Mouse (Mus musculus): Measurements from ENCODE around the gene D130043K22Rik.

D130043K22Rik gene

DNA sequence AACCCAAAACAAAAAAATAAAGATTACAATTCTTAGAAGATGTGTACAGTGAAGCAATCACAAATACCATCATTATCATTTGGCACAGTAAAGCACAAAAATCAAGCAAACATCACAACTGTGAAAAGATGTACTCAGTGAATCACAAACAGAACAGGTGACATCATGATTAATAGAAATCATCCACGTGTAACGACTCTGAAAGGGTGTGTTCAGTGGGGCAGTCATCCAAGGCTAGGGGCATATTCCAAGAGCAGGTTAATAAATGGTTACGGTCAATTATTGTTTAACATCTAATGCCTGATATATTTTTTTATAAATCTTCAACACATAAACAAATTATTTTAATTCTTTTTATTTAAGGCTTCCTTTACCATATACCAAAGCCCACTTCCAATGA, 47.6 kb downstream of the D130043K22Rik start:
- DNase-seq (ENCODE audit: low spot score in 2 of 2): no peak

DNA sequence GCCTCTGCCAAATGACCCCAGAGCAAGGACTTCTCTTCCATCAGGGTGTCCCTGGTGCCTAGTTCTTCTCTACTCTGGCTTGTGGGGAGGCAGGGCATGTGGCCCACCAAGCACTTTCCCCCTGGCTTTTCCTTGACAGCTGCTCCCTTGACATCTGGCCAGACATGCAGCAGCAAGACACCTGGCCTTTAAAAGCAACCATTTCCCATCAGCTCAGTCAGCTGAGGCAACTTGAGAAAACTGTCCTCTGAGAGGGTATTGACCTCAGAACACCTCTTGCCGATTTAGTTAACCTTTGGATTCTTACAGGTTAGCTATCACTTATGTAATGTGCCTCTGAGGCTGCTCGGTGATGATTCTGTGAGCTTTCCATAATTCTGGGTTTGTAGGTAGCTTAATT, 48.9 kb downstream of the D130043K22Rik start:
- no peak for DNase-seq (ENCODE audit: low spot score in 2 of 2)

DNA sequence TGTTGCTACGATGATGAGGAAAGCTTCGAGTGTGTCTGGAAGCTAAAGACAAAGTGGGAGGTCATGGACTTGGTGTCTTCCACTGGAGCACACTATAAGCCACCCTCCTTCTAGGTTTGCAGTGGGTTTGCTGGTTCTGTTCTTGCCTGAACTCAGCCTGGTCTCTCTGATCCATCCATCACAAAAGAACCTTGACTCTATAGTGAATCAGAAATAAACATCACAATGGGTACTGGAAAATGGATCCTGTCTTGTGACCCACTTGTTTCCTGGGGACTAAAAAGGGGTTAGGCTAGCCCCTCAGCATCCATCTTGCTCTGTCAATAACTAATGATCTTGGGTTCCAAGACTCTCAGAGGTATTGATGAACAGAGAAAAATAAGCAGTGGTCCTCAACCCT, 57.0 kb downstream of the D130043K22Rik start:
- no peak for DNase-seq (ENCODE audit: low spot score in 2 of 2)

DNA sequence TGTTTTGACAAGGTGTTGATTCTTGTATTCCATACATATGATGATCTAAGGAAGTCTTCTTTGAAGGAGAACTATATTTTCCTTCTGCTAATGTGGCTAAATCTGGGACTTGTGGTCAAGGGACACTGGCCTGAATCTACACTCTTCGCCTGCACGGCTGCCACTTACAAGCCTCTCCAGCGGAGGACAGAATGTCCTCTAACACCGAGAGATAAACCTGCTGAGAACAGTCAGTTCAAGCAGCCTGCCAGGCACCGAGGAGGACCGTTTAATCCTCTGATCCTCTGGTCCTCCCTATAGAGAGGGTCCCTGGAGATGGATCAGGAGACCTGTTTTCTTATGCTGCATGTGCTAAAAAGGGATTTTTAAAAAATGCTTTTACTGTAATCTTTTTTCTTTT, 58.5 kb downstream of the D130043K22Rik start:
- no peak for DNase-seq (ENCODE audit: low spot score in 2 of 2)

DNA sequence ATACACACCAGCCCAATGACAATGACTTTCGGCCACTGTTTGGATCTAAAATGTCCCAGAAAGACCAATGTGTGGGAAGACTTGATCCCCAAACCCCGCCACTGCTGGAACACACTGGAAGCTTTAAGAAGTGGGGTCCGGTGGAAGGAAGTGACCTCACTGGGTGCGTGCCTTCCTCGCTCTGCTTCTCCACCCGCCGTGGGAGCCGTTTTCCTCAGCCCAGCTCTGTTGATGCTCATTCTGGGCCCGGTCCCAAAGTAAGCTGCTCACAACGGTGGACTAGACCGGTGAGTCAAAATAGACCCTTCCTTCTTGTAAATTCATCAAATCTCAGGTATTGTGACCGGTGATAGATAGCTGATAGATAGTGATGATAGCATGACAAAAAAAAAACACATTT, 60.5 kb downstream of the D130043K22Rik start:
- DNase-seq (ENCODE audit: low spot score in 2 of 2): no peak

DNA sequence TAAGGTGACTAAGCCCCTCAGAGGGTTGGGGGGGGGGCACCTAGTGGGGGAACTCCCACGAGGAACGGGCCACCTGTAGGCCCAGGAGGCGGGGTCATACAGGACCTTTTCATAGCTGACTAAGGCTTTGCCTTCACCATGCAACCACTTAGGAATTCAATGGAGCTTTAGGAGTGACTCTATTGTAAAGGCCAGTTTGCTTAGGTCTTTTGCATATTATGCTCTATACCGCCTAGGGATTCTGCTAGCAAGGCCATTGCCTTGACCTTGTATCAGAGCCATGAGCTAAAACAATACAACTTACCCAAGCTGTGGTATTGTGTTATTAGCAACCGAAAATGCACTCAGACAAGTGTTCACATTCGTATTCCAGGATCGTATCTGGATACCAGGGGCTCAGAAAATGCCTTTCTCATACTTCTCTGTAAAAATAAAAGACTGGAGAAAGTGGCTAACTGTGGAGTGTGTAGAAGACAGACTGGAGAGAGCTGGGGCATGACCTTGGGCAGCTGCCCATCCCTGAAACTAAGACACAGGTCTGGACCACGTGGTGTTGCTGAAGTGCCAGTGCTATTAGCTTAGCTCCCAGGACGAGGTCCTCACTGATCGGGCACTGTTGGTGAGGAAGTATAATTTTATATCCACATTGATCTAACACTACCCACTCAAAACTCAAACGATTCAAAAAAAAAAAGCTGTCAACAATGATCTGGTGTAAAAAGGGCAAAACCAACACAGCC, 62.1 kb downstream of the D130043K22Rik start:
- DNase-seq (ENCODE audit: low spot score in 2 of 2): no peak

DNA sequence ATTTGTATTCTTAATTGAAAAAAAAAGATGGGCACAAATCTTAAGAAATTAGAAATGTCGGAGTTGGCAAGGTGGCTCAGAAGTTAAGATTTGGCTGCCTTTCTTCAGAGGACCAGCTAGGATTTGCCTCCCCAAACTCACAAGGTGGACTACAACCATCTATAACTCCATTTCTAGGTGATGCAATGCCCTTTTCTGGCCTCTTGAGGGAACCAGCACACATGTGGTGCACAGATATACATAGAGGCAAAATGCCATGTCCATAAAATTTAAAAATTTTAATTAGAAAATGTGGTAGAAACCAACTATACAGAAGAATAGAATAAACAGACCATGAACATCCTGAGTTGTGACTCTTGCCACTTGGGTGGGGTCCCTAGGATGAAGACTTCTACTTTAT, 64.2 kb downstream of the D130043K22Rik start:
- no peak for DNase-seq (ENCODE audit: low spot score in 2 of 2)

DNA sequence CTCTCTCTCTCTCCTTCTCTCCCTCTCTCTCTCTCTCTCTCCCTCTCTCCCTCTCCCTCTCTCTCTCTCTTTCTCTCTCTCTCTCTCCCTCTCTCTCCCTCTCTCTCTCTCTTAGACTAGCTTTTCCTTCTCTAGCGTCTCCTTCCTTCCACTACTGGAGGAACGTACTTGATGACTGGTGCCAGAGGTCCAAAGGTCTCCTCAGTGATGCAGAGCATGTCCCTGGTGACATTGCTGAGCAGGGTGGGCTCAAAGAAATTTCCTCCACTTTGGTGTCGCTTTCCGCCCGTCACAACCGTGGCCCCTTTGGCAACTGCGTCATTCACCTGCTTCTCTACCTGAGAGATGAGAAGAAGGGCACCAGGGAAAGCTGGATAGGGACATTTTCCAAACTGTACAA, 68.6 kb downstream of the D130043K22Rik start:
- no peak for DNase-seq (ENCODE audit: low spot score in 2 of 2)

DNA sequence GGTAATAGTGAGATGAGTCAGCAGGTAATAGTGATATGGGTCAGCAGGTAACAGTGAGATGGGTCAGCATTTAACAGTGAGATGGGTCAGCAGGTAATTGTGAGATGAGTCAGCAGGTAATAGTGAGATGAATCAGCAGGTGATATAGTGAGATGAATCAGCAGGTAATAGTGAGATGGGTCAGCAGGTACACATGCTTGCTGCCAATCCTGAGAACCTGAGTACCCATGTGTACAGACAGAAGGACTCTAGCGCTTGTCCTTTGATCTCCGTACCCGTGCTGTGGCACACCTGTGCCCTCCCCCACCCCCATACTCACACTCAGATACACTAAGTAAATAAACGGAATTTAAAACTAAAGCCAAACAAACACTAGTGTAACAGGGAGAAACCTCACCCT, 70.0 kb downstream of the D130043K22Rik start:
- DNase-seq (ENCODE audit: low spot score in 2 of 2): no peak

DNA sequence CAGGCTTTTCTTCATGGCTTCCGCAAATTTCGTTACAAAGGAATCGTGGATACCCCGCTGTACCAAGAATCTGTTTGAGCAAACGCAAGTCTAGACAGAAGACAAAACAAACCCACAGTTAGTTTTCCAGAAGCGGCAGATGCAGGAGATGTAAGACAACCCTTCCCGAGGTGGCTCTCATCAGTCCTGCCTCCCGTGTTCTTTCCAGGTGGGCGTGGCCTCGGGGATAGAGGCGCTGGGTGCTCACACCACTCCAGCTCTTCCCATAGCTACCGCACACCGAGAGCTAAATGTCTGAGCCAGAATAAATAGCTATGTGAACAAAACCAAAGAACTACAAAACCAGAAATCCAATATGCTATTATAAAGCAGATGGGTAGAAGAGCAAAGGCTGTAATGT, 70.9 kb downstream of the D130043K22Rik start:
- no peak for DNase-seq (ENCODE audit: low spot score in 2 of 2)

DNA sequence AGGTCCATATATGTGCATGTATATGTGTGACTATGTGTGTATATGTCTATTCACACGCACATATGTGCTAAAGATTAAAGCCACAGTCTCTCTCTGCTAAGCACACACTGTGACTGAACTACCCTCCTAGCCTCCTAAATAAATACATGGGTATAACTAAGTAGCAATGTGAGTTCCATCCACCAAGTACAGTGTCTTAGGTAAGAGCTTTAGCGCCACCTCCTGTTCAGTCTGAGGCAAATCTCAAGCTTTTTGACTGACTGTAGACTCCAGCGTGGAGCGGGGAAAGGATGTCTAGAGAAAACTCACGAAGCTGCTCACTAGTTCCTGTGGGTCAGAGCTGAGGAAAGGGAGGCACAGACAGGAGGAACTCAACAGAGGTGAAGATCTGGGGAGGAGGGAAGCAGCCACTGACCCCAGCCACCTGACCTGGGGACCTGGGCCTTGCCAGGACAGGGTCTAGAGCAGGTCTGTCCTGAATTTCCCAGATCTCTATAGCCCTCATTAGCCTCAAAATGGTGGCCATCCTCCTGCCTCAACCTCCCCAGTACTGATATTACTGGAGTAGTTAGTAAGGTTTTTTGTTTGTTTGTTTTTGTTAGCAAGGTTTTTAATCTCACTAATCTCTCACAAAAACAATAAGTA, 75.5 kb downstream of the D130043K22Rik start:
- DNase-seq (ENCODE audit: low spot score in 2 of 2): peak; percentile 11 to 67

DNA sequence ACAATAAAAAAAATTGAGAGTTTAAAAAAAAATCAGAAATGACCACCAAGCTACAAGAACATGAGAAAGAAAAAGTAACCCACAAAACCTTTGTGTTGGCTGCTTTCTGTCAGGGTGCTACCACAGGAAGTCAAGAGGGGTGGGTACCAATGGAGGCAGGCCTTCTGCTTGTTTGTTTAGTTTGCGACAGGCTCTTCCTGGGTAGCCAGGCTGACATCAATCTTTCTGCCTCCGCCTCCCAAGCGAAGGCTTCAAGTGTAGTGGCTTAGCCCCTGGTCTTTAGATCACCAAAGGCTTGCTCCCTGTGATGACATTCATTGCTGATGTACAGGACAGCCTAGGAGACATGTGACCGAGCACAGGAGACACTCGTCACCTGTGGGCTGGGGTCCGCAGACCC, 76.3 kb downstream of the D130043K22Rik start:
- no peak for DNase-seq (ENCODE audit: low spot score in 2 of 2)

DNA sequence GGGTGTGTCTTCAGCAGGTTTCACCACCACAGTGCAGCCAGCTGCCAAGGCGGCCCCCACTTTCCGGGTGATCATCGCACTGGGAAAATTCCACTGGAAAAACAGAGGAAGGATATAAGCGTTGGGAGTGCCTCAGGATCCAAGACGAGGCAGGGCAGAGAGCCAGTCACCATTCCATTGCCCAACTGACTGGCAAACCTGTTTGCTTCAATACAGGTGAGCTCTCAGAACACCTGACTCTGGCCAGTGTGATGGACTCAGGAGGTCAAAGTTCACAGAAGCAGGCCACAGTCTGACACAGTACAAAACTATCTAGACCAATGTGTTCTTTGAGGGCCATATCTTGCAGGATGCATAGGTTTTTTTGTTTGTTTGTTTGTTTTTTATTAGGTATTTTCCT, 79.1 kb downstream of the D130043K22Rik start:
- DNase-seq (ENCODE audit: low spot score in 2 of 2): no peak

DNA sequence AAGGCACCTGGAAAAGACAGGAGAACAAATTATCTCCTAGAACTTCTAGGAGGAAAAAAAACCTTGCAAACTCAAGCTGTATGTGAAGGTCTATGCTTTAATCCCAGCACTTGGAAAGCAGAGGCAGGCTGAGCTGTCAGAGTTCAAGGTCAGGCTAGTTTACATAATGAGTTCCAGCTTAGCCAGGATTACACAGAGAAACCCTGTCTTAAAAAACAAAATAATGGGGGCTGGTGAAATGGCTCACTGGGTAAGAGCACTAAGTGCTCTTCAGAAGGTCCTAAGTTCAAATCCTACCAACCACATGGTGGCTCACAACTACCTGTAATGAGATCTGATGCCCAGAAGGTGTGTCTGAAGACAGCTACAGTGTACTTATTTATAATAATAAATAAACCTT, 85.7 kb downstream of the D130043K22Rik start:
- no peak for DNase-seq (ENCODE audit: low spot score in 2 of 2)

DNA sequence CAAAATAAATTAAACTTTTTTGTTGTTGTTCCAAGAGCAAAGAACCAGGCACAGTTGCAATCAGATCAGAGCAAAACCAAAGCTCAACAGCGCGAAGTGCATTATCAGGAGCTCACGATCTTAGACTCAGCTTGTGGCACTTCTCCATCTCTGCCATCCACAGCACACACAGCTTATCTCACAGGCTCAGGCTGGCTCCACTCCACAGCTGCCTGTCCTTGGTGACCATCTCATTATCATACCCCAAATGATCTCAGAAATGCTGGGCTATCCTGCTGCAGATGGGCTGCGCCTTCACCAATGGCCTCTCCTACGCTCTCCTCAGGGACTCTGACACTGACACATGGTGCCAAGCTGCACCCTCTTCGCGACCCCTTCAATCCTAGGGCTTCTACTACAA, 88.3 kb downstream of the D130043K22Rik start:
- DNase-seq (ENCODE audit: low spot score in 2 of 2): no peak

DNA sequence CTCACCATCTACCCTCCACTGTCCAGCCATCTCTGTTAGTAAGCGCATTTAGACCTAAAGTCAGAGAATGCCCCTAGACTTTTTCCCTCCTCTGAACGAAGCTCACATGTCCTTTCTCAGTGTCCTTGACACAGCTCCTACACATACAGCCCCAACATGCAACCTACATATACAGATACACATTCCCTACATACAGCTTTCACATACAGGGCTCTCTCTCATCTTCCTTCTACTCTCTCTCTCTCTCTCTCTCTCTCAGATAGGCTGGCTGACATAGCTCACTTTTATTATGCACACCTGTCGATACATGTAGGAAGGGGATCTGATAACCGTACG, 91.8 kb downstream of the D130043K22Rik start:
- DNase-seq (ENCODE audit: low spot score in 2 of 2): no peak

DNA sequence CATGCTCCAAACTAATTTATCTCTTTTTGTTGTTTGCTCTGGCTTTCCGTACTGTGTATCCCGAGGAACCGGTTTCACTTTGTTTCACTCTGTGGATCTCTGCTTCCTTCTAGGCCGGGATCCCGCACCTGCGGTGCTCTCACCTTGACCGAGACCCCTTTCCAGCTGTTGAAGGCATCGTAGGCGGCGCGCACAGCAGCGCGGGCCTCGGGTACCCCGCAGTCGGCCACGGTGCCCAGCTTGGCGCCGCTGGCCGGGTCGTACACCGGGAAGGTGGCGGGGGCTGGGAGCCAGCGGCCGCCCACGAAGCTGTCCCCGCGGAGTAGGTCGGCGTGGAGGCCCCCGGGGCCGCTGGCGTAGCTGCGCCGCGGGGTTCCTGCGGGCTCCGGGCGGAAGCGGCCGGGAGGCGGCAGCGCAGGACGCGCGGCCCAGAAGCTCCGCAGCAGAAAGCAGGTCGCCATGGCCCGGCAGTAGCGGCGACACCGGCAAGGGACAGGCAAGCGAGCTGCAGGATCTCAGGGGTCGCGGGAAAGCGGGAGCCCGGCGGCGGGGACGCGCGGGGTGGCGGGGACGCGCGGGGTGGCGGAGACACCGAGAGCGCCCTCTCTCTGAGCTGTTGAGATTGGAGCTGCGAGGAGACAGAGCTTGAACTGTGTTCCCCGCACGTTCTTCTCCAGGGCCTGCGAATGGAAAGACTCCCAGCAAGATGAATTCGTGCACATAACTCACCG, 92.3 kb downstream of the D130043K22Rik start, which contains the start of gene Aldh5a1:
Aldh5a1 (minus strand) TSS at position 554 of the 731 bp plus-strand sequence.
- peak; percentile 19 to 57 for DNase-seq (ENCODE audit: low spot score in 2 of 2)

DNA sequence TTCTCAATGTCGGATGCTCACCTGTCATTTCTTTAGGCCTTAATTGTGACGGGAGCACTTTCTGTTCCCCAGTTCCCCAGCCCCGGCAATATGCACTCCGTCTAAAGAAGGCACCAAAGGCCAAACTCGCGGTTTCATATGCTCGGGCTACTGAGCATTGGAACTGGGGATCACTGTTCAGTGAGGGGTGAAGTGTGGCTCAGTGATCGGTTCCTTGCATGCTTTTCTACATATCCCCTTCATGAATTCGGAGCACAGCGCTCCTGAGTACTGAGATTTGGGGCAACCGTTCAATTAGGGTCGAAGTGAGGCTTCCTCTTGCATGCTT, 92.9 kb downstream of the D130043K22Rik start:
- DNase-seq (ENCODE audit: low spot score in 2 of 2): peak in 1 of 2 experiments; percentile 9

DNA sequence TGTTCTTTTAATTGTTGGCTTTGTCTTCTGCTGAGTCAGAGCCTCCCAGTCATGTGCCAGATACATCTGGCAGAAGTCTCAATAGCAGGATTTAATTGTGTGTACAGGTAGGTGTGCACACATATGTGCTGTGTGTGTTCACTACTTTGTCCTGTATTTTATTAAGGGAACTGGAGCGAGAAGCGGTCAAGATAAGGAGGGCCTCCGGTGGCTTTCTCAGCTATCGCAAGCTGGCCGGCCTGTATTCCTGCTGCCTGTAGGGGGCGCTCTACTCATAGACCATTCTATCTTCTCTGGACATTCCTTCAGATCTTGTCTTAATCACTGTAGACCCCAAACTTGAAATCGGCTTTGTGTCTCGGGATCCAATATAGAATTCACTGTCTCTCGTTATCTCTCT, 93.7 kb downstream of the D130043K22Rik start:
- peak; percentile 41 to 76 for DNase-seq (ENCODE audit: low spot score in 2 of 2)

DNA sequence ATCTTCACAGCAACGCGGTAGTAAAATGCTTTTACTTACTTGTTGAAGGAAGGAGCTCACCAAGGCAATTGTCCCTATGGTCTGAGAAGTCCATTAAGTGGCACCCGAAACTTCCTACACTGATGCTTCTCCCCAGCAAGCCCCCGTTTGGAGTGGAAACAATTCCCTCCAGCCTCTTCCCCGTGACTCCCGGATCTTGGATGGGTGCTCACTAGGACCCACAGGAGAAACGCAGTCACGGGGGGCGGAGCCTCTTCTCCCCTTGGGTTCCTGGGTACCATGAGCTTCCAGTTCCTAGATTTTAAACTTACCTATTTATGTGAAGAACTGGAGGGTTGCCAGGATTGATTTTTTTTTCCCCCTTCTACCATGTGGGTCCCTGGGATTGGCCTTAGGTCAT, 94.5 kb downstream of the D130043K22Rik start:
- DNase-seq (ENCODE audit: low spot score in 2 of 2): no peak

DNA sequence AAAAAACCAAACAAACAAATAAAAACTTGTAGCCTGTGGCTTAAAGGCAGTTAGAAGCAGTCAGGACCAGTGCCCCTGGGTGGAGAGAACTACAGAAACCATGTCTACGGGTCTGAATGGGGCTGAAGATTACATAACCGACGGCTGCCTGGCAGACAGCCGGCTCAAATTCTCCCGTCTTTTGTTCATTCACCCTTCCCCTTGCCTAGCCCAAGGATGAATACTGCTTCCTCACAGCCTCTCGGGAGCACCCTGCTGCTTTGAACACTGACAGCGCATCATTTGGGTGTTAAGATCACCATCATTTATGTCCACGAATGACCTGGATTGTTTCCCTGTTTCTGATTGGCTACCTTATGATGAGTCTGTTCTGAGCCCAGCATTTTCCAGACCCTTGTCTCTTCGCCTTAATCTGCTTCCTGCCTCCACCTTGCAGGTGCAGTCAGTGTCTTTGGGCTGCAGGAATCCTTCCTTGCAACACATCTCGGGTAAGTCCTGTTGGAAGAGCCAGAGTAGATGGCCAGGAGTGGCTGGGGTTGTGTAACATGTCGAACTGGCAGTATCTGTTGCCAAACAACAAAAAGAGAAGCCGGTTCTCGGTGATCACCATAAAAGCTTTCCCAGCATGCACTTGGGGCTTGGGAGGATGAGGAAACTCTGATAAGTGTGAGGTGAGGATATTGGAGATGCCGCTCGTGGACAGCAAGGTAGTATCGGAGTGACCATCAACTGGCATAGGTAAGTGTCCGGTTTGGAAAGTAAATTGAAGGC, 97.8 kb downstream of the D130043K22Rik start, which contains the start of gene Gpld1:
Gpld1 (plus strand) TSS at position 641 of the 771 bp plus-strand sequence.
- no peak for DNase-seq (ENCODE audit: low spot score in 2 of 2)

DNA sequence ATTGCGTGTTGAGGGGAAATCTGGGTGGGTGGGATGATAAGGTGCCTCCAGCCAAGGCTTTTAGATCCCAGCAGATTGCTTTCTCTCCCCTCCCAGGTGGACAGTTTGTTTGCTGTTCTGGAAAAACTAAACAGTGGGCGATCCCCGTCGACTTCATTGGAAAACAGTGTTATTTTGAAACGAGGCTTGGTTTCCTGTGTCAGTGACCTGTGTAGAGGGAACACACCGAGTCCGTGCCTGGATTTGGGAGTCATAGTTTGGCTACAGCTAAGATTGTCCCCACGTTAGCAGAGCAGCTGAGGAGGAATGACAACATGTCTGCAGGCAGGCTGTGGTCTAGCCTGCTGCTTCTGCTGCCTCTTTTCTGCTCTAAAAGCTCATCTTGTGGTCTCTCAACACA, 98.4 kb downstream of the D130043K22Rik start:
- DNase-seq (ENCODE audit: low spot score in 2 of 2): no peak
